In genomic region chr17:12455143-12455790, GRCm38 (mm10) we compare ENCODE assay signal across 10 mouse cellular contexts. TPM values are rescaled to one million over a fixed set of nuclear protein-coding genes. Genes with fewer than 3 reads are reported as not detected.
DNase-seq lines count a peak whose midpoint lies in the region; TF ChIP-seq lines count a peak whose summit lies in the region.
"Had no signal": no experiment of that assay in that cellular context is flagged by ENCODE, and none has a peak within 500 bp of the region (broad histone marks: within the 10 kb centered on the region; RNA-seq: fewer than 3 reads in every experiment).

No protein-coding gene starts in this region.

- no peak overlapping the region for H3K9ac ChIP-seq in ES-E14 (ENCODE audit: insufficient read depth, low read depth, low read length, poor library complexity, severe bottlenecking)
- H3K9ac ChIP-seq: embryonic facial prominence, embryonic 13.5 days; limb, embryonic 13.5 days had no signal

- TF ChIP-seq CTCF in layer of hippocampus, adult 2 months (conservative IDR thresholded peaks at IDR 0.05), result peak; percentile 76
- TF ChIP-seq CTCF in bone marrow, adult 2 months (IDR thresholded peaks at IDR 0.05; ENCODE audit: control insufficient read depth, insufficient read depth, low read length), result peak; percentile 64

- no peaks in the 10 kb centered on the region for H3K36me3 ChIP-seq in ES-E14 (ENCODE audit: control insufficient read depth, insufficient read depth, low read length, poor library complexity, severe bottlenecking)
- H3K36me3 ChIP-seq: embryonic facial prominence, embryonic 13.5 days; limb, embryonic 13.5 days had no signal

- DNase-seq in layer of hippocampus, adult 2 months (ENCODE audit: low spot score in 2 of 2), result peak in 1 of 2 experiments; percentile 29
- DNase-seq in layer of hippocampus, adult 9-10 months (ENCODE audit: low spot score), result no peak
- peak; percentile 36 for DNase-seq in ES-E14 (ENCODE audit: low read depth, low spot score)
- DNase-seq in heart, adult 9 months (ENCODE audit: low spot score in 2 of 2), result peak; percentile 65 to 66
- DNase-seq in naive thymus-derived CD4-positive, alpha-beta T cell, adult 2 months (ENCODE audit: low read depth), result peak; percentile 35
- DNase-seq in frontal cortex, postnatal 25 days (ENCODE audit: low spot score in 2 of 2), result no peak
- no peak for DNase-seq in layer of hippocampus, adult 18-20 months (ENCODE audit: low spot score in 2 of 2)

- no peaks in the 10 kb centered on the region for H3K4me1 ChIP-seq in ES-E14 (ENCODE audit: control insufficient read depth in 2 of 2, insufficient read depth in 2 of 2, low read length in 2 of 2, poor library complexity in 1 of 2)
- H3K4me1 ChIP-seq in bone marrow, adult 2 months (ENCODE audit: control insufficient read depth, insufficient read depth, low read length), result no peaks in the 10 kb centered on the region

- no peaks in the 10 kb centered on the region for H3K9me3 ChIP-seq in ES-E14 (ENCODE audit: control insufficient read depth, insufficient read depth, low read depth, low read length)
- H3K9me3 ChIP-seq: embryonic facial prominence, embryonic 13.5 days; limb, embryonic 13.5 days had no signal

- TF ChIP-seq POLR2A in bone marrow, adult 2 months (IDR thresholded peaks at IDR 0.05; ENCODE audit: borderline replicate concordance, control insufficient read depth, low read depth, low read length), result no peak

- no peak overlapping the region for H3K27ac ChIP-seq in layer of hippocampus, adult 2 months
- H3K27ac ChIP-seq in ES-E14 (ENCODE audit: insufficient read depth, low read depth, low read length, poor library complexity, severe bottlenecking), result no peak overlapping the region
- H3K27ac ChIP-seq in bone marrow, adult 2 months (ENCODE audit: control insufficient read depth, insufficient read depth, low read depth, low read length, poor library complexity), result no peak overlapping the region
- H3K27ac ChIP-seq: embryonic facial prominence, embryonic 13.5 days; limb, embryonic 13.5 days had no signal

- H3K4me3 ChIP-seq in layer of hippocampus, adult 2 months, result no peak overlapping the region
- H3K4me3 ChIP-seq in ES-E14 (ENCODE audit: insufficient read depth in 1 of 2, low read depth in 1 of 2, low read length in 2 of 2, poor library complexity in 1 of 2, severe bottlenecking in 1 of 2), result no peak overlapping the region
- no peak overlapping the region for H3K4me3 ChIP-seq in bone marrow, adult 2 months (replicated peaks; ENCODE audit: control insufficient read depth, low read depth, low read length)
- H3K4me3 ChIP-seq: embryonic facial prominence, embryonic 13.5 days; limb, embryonic 13.5 days had no signal

- in situ Hi-C loops in ES-E14 (cut with MboI; ENCODE audit: low sequenced_read_pairs in 2 of 2, unreplicated experiment in 2 of 2), result no loop called here

- WGBS in bone marrow, adult 2 months, result 77% methylated on average over 5 of the region's 5 CpGs

TF ChIP-seq in ES-E14, 5 proteins besides CTCF, POLR2A, EP300 and RAD21:
- TF ChIP-seq HCFC1 (IDR thresholded peaks at IDR 0.05; ENCODE audit: borderline replicate concordance, insufficient read depth, low read length), result no peak
- peak; percentile 32; the same call in 1 of the 2 replicates for TF ChIP-seq ZC3H11A (IDR thresholded peaks at IDR 0.05; ENCODE audit: borderline replicate concordance, low read depth, low read length)

RNA-seq across cellular contexts. Expression of gene Slc22a3, which starts 52.2 kb away (rescaled TPM):
- under 1 TPM; 0.44 to 0.52 TPM for total RNA-seq in layer of hippocampus, adult 2 months (2021)
- total RNA-seq in ES-E14 (2012; rRNA removed), result 0.22 TPM in 1 of 2 replicates, not detected in the other
- polyA plus RNA-seq in bone marrow, adult 2 months (2011; ENCODE audit: insufficient read depth, insufficient read length, low replicate concordance, missing spikeins), result 2.2 and 2.3 TPM in 2 replicates
- total RNA-seq in layer of hippocampus, adult 18-20 months (2021), result under 1 TPM; 0.25 to 0.45 TPM

Comparison
In these comparisons a context has a peak if more than half of its experiments do, and no peak if none do; other contexts are left out.
1. DNase-seq: peak in ES-E14 (single experiment), heart, adult 9 months (2 of 2) and naive thymus-derived CD4-positive, alpha-beta T cell, adult 2 months (single experiment); none in layer of hippocampus, adult 9-10 months (single experiment), frontal cortex, postnatal 25 days (0 of 2) and layer of hippocampus, adult 18-20 months (0 of 2).